Mouse (Mus musculus) small intestine, adult 2 months (tissue): ENCODE results near the gene Mip.

Source experiments
- CTCF ChIP-seq: fragments of 200-500 bp; IDR thresholded peaks from 2 replicates; pipeline ENCODE4 v1.5.1; 2012; ENCODE audit warnings: low read depth, mild to moderate bottlenecking, control low read depth, inconsistent platforms, low read length, moderate library complexity, mixed read lengths; ENCODE audit not compliant: insufficient replicate concordance, insufficient read length; ENCODE audit errors: extremely low read depth
- POLR2A ChIP-seq: fragments of 200-500 bp; IDR thresholded peaks from 2 replicates; pipeline ENCODE4 v1.6.1; 2012; ENCODE audit warnings: low read depth, mild to moderate bottlenecking, control low read depth, inconsistent platforms, low read length, moderate library complexity

DNA sequence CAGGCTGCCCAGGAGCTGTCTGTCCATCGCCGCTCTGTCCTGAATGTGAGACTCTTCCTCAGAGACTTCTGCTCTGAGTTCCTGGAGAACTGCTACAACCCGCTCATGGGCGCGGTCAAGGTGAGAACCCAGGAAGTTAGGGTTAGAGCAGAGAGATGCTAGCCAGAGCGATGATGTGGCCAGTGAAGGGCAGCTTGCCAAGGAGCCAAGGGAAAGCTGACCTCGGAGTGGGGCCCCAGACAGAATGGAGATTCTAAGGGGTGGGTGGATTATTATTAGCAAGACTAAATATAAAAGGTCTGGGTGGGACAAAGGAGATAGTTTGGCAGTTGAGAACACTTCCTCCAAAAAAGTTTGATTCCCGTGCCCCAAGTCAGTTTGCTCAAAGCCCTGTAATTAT is 17.6 kb downstream of the Mip start:
- TF ChIP-seq POLR2A (no peak), CTCF (no peak)
